Mouse (Mus musculus) activated CD4-positive, CD25-positive, alpha-beta regulatory T cell, adult 4 months (primary cell): ENCODE measurements around the gene Zfp598. TPM values are rescaled to one million over a fixed set of nuclear protein-coding genes. Genes with fewer than 3 reads are reported as not detected.
"Not testable (repeated sequence)": the region's sequence is repeated elsewhere in the genome, so short reads cannot be mapped to it uniquely, and the experiment has no call there.

Experiments
- ATAC-seq: one replicate; pipeline ENCODE4 v1.8.0; 2017
- polyA plus RNA-seq, 2 experiments: library from polyadenylated mRNA; unstranded; fragments of 100-300 nt; shearing (Covaris generic); gene quantifications; one replicate each; pipeline ENCODE4 v1.2.1; 2017

The Zfp598 gene
- polyA plus RNA-seq, 2 experiments from 2014 or later: 4.5 to 4.6 TPM

- ATAC-seq: no peak
Measured at GRCm38 (mm10) chr17:24647493-24647892, 22.0 kb upstream of the Zfp598 start.

GRCm38 (mm10) chr17:24648731-24649377 is 20.6 kb upstream of the Zfp598 start:
- no peak for ATAC-seq

- ATAC-seq: no peak
Measured at GRCm38 (mm10) chr17:24649581-24650069, 19.9 kb upstream of the Zfp598 start.

GRCm38 (mm10) chr17:24650070-24650616 is 19.3 kb upstream of the Zfp598 start, which contains the start of gene Slc9a3r2:
Gene Slc9a3r2 (minus strand): TSS chr17:24650327.
- no peak for ATAC-seq

- ATAC-seq: no peak
Measured at GRCm38 (mm10) chr17:24650766-24651165, 18.7 kb upstream of the Zfp598 start.

- ATAC-seq: no peak
Measured at GRCm38 (mm10) chr17:24651835-24652234, 17.7 kb upstream of the Zfp598 start.

- ATAC-seq: no peak
Measured at GRCm38 (mm10) chr17:24653967-24654710, 15.3 kb upstream of the Zfp598 start.

- ATAC-seq: no peak
Measured at GRCm38 (mm10) chr17:24654969-24655368, 14.5 kb upstream of the Zfp598 start.

GRCm38 (mm10) chr17:24658017-24658758 is 11.3 kb upstream of the Zfp598 start, which contains the start of gene Npw:
Gene Npw (minus strand): TSS chr17:24658457.
- no peak for ATAC-seq

- not testable (repeated sequence) for ATAC-seq
Measured at GRCm38 (mm10) chr17:24667011-24667410, 2.5 kb upstream of the Zfp598 start.

GRCm38 (mm10) chr17:24667416-24667815 is 2.1 kb upstream of the Zfp598 start:
- no peak for ATAC-seq

GRCm38 (mm10) chr17:24669214-24669544 is 308 bp upstream of the Zfp598 start:
- not testable (repeated sequence) for ATAC-seq

GRCm38 (mm10) chr17:24670246-24670844 is 858 bp downstream of the Zfp598 start:
- ATAC-seq: no peak

- ATAC-seq: no peak
Measured at GRCm38 (mm10) chr17:24671346-24671745, 1.9 kb downstream of the Zfp598 start.

GRCm38 (mm10) chr17:24672141-24672540 is 2.7 kb downstream of the Zfp598 start:
- ATAC-seq: no peak

- no peak for ATAC-seq
Measured at GRCm38 (mm10) chr17:24674277-24674676, 4.8 kb downstream of the Zfp598 start.

- peak; percentile 69 for ATAC-seq
Measured at GRCm38 (mm10) chr17:24676187-24676586, 6.7 kb downstream of the Zfp598 start.

- no peak for ATAC-seq
Measured at GRCm38 (mm10) chr17:24676877-24677276, 7.4 kb downstream of the Zfp598 start.

GRCm38 (mm10) chr17:24677500-24678080 is 8.1 kb downstream of the Zfp598 start:
- ATAC-seq: no peak

GRCm38 (mm10) chr17:24686514-24686913 is 17.0 kb downstream of the Zfp598 start:
- ATAC-seq: no peak

GRCm38 (mm10) chr17:24687146-24687595 is 17.7 kb downstream of the Zfp598 start:
- peak; percentile 79 for ATAC-seq

GRCm38 (mm10) chr17:24687599-24687998 is 18.1 kb downstream of the Zfp598 start:
- no peak for ATAC-seq
